Mouse (Mus musculus): ENCODE measurements around the gene Eif4ebp2. TPM values are rescaled to one million over a fixed set of nuclear protein-coding genes. Genes with fewer than 3 reads are reported as not detected.

Eif4ebp2 gene
- polyA plus RNA-seq, 1 experiment from 2014 or later = 89.3 TPM

Other genes with a start within 250 kb of the Eif4ebp2 start
- gene Adamts14, start 179.2 kb downstream of the Eif4ebp2 start, polyA plus RNA-seq (2015; fragmentation: Nextera tagmentation; extraction: Ambion mirVana) = 0.13 and 0.20 TPM in 2 replicates
- not detected in 2 replicates for gene Prf1, start 154.8 kb downstream of the Eif4ebp2 start, polyA plus RNA-seq (2015; fragmentation: Nextera tagmentation; extraction: Ambion mirVana)
- gene Pald1, start 69.1 kb downstream of the Eif4ebp2 start, polyA plus RNA-seq (2015; fragmentation: Nextera tagmentation; extraction: Ambion mirVana) = 16.5 and 17.0 TPM in 2 replicates
- gene Nodal, start 34.7 kb downstream of the Eif4ebp2 start, polyA plus RNA-seq (2015; fragmentation: Nextera tagmentation; extraction: Ambion mirVana) = 0.19 and 0.36 TPM in 2 replicates
- gene Lrrc20, start 23.1 kb upstream of the Eif4ebp2 start, polyA plus RNA-seq (2015; fragmentation: Nextera tagmentation; extraction: Ambion mirVana) = 22.1 and 23.0 TPM in 2 replicates
- gene Npffr1, start 142.8 kb upstream of the Eif4ebp2 start, polyA plus RNA-seq (2015; fragmentation: Nextera tagmentation; extraction: Ambion mirVana) = 0.54 and 0.64 TPM in 2 replicates
- 243 and 249 TPM in 2 replicates for gene Ppa1, start 195.9 kb upstream of the Eif4ebp2 start, polyA plus RNA-seq (2015; fragmentation: Nextera tagmentation; extraction: Ambion mirVana)
- gene Sar1a, start 227.6 kb upstream of the Eif4ebp2 start, polyA plus RNA-seq (2015; fragmentation: Nextera tagmentation; extraction: Ambion mirVana) = 213 and 219 TPM in 2 replicates
- gene Tysnd1, start 242.9 kb upstream of the Eif4ebp2 start, polyA plus RNA-seq (2015; fragmentation: Nextera tagmentation; extraction: Ambion mirVana) = 28.2 and 32.7 TPM in 2 replicates